Mouse (Mus musculus) liver, embryonic 14.5 days (tissue): ENCODE results near the gene Prss8.

Experiments
- CTCF ChIP-seq: IDR thresholded peaks from 2 replicates; pipeline ENCODE4 v1.5.1; 2016; ENCODE audit warnings: antibody characterized with exemption, low read depth, control low read depth
- EP300 ChIP-seq: IDR thresholded peaks from 2 replicates; pipeline ENCODE4 v1.6.1; 2016; ENCODE audit warnings: antibody characterized with exemption, low read depth

GRCm38 (mm10) chr7:127944614-127945013, 14.7 kb upstream of the Prss8 start:
- TF ChIP-seq CTCF (no peak), EP300 (no peak)
